Mouse (Mus musculus): ENCODE measurements around the gene Polr2c. TPM values are rescaled to one million over a fixed set of nuclear protein-coding genes. Genes with fewer than 3 reads are reported as not detected.

Polr2c gene
- 163 and 176 TPM in 2 replicates for polyA plus RNA-seq (2016; fragmentation: Nextera tagmentation; extraction: Ambion mirVana)

- H3K9me3 ChIP-seq (replicated peaks) = no peaks in the 10 kb centered on the region
- peaks cover 17% of the 10 kb centered on the region for H3K4me1 ChIP-seq
- H3K36me3 ChIP-seq = peaks cover 55% of the 10 kb centered on the region
- DNase-seq (ENCODE audit: low spot score) = peak; percentile 91
- peak within 1 kb of the TSS; percentile 90 for H3K27ac ChIP-seq (replicated peaks)
- WGBS = under 1% methylated on average over 68 of the region's 68 CpGs
- H3K27me3 ChIP-seq (ENCODE audit: low read depth, poor library complexity, severe bottlenecking) = no peaks in the 10 kb centered on the region
- peak within 1 kb of the TSS; percentile 92 for H3K4me3 ChIP-seq
These were observed at the start of gene Polr2c for GRCm38 (mm10) chr8:94857346-94858173. Gene Polr2c, plus strand, starts transcription at chr8:94857450.

GRCm38 (mm10) chr8:94807506-94807905 is 49.7 kb upstream of the Polr2c start:
- Histone ChIP-seq H3K9me3 (replicated peaks) (no peaks in the 10 kb centered on the region), H3K4me1 (peaks cover 29% of the 10 kb centered on the region), H3K4me3 (no peak overlapping the region), H3K27me3 (ENCODE audit: low read depth, poor library complexity, severe bottlenecking) (no peaks in the 10 kb centered on the region), H3K36me3 (no peaks in the 10 kb centered on the region), H3K27ac (replicated peaks) (peak overlapping the region; percentile 52)
- 64% methylated on average over 7 of the region's 7 CpGs for WGBS
- DNase-seq (ENCODE audit: low spot score) = no peak

- Histone ChIP-seq H3K9me3 (replicated peaks) (no peaks in the 10 kb centered on the region), H3K4me3 (no peak overlapping the region), H3K4me1 (peaks cover 35% of the 10 kb centered on the region), H3K27me3 (ENCODE audit: low read depth, poor library complexity, severe bottlenecking) (no peaks in the 10 kb centered on the region), H3K27ac (replicated peaks) (no peak overlapping the region), H3K36me3 (no peaks in the 10 kb centered on the region)
- 84% methylated on average over 6 of the region's 6 CpGs for WGBS
- no peak for DNase-seq (ENCODE audit: low spot score)
These were observed 48.9 kb upstream of the Polr2c start for GRCm38 (mm10) chr8:94808372-94808771.

- peaks cover 35% of the 10 kb centered on the region for H3K4me1 ChIP-seq
- no peaks in the 10 kb centered on the region for H3K9me3 ChIP-seq (replicated peaks)
- H3K27ac ChIP-seq (replicated peaks) = no peak within 1 kb of the TSS
- no peaks in the 10 kb centered on the region for H3K36me3 ChIP-seq
- H3K4me3 ChIP-seq = no peak within 1 kb of the TSS
- no peaks in the 10 kb centered on the region for H3K27me3 ChIP-seq (ENCODE audit: low read depth, poor library complexity, severe bottlenecking)
- 75% methylated on average over 3 of the region's 3 CpGs for WGBS
- DNase-seq (ENCODE audit: low spot score) = no peak
These were observed 47.1 kb upstream of the Polr2c start, which contains the start of gene Ccl17 for GRCm38 (mm10) chr8:94810153-94810552. Gene Ccl17, plus strand, starts transcription at chr8:94810453.

GRCm38 (mm10) chr8:94810855-94811254 is 46.4 kb upstream of the Polr2c start:
- no peaks in the 10 kb centered on the region for H3K36me3 ChIP-seq
- no peaks in the 10 kb centered on the region for H3K27me3 ChIP-seq (ENCODE audit: low read depth, poor library complexity, severe bottlenecking)
- WGBS = 86% methylated on average over 5 of the region's 5 CpGs
- H3K4me1 ChIP-seq = peaks cover 33% of the 10 kb centered on the region
- H3K4me3 ChIP-seq = no peak overlapping the region
- H3K9me3 ChIP-seq (replicated peaks) = no peaks in the 10 kb centered on the region
- H3K27ac ChIP-seq (replicated peaks) = no peak overlapping the region
- no peak for DNase-seq (ENCODE audit: low spot score)

- Histone ChIP-seq H3K36me3 (no peaks in the 10 kb centered on the region), H3K4me1 (peaks cover 25% of the 10 kb centered on the region), H3K9me3 (replicated peaks) (no peaks in the 10 kb centered on the region), H3K27me3 (ENCODE audit: low read depth, poor library complexity, severe bottlenecking) (no peaks in the 10 kb centered on the region), H3K27ac (replicated peaks) (0 out of 2 replicates have a peak overlapping the region, but pooled peaks have one; percentile 53), H3K4me3 (no peak overlapping the region)
- WGBS = 76% methylated on average over 6 of the region's 6 CpGs
- DNase-seq (ENCODE audit: low spot score) = no peak
These were observed 45.6 kb upstream of the Polr2c start for GRCm38 (mm10) chr8:94811654-94812053.

GRCm38 (mm10) chr8:94812645-94813098 is 44.6 kb upstream of the Polr2c start:
- Histone ChIP-seq H3K36me3 (no peaks in the 10 kb centered on the region), H3K9me3 (replicated peaks) (no peaks in the 10 kb centered on the region), H3K4me3 (peak overlapping the region; percentile 36; the same call in 1 of the 2 replicates), H3K27me3 (ENCODE audit: low read depth, poor library complexity, severe bottlenecking) (no peaks in the 10 kb centered on the region), H3K27ac (replicated peaks) (peak overlapping the region; percentile 53), H3K4me1 (peaks cover 16% of the 10 kb centered on the region)
- 26% methylated on average over 6 of the region's 6 CpGs for WGBS
- DNase-seq (ENCODE audit: low spot score) = peak; percentile 84

GRCm38 (mm10) chr8:94814556-94814955 is 42.7 kb upstream of the Polr2c start:
- Histone ChIP-seq H3K36me3 (no peaks in the 10 kb centered on the region), H3K27me3 (ENCODE audit: low read depth, poor library complexity, severe bottlenecking) (no peaks in the 10 kb centered on the region), H3K9me3 (replicated peaks) (no peaks in the 10 kb centered on the region), H3K27ac (replicated peaks) (no peak overlapping the region), H3K4me3 (no peak overlapping the region), H3K4me1 (peaks cover 10% of the 10 kb centered on the region)
- DNase-seq (ENCODE audit: low spot score) = no peak
- 0% methylated on average over 1 of the region's 1 CpGs for WGBS

GRCm38 (mm10) chr8:94817933-94818332 is 39.3 kb upstream of the Polr2c start:
- 93% methylated on average over 11 of the region's 11 CpGs for WGBS
- no peak for DNase-seq (ENCODE audit: low spot score)
- no peak overlapping the region for H3K27ac ChIP-seq (replicated peaks)
- no peaks in the 10 kb centered on the region for H3K27me3 ChIP-seq (ENCODE audit: low read depth, poor library complexity, severe bottlenecking)
- peaks cover 7% of the 10 kb centered on the region; the same call in 1 of the 2 replicates for H3K4me1 ChIP-seq
- H3K4me3 ChIP-seq = no peak overlapping the region
- H3K9me3 ChIP-seq (replicated peaks) = no peaks in the 10 kb centered on the region
- peaks cover 33% of the 10 kb centered on the region for H3K36me3 ChIP-seq

- peaks cover 5% of the 10 kb centered on the region; the same call in 1 of the 2 replicates for H3K4me1 ChIP-seq
- DNase-seq (ENCODE audit: low spot score) = no peak
- H3K36me3 ChIP-seq = peaks cover 51% of the 10 kb centered on the region
These were observed 37.5 kb upstream of the Polr2c start for GRCm38 (mm10) chr8:94819671-94820179.

GRCm38 (mm10) chr8:94820553-94820952 is 36.7 kb upstream of the Polr2c start:
- Histone ChIP-seq H3K4me3 (no peak overlapping the region), H3K36me3 (peaks cover 58% of the 10 kb centered on the region), H3K9me3 (replicated peaks) (no peaks in the 10 kb centered on the region), H3K4me1 (peaks cover 5% of the 10 kb centered on the region; the same call in 1 of the 2 replicates), H3K27me3 (ENCODE audit: low read depth, poor library complexity, severe bottlenecking) (no peaks in the 10 kb centered on the region), H3K27ac (replicated peaks) (no peak overlapping the region)
- no peak for DNase-seq (ENCODE audit: low spot score)
- 92% methylated on average over 7 of the region's 7 CpGs for WGBS

More at GRCm38 (mm10) chr8:94819671-94820179, 37.5 kb upstream of the Polr2c start:
- 81% methylated on average over 6 of the region's 6 CpGs for WGBS
- Histone ChIP-seq H3K27ac (replicated peaks) (no peak overlapping the region), H3K9me3 (replicated peaks) (no peaks in the 10 kb centered on the region), H3K4me3 (no peak overlapping the region), H3K27me3 (ENCODE audit: low read depth, poor library complexity, severe bottlenecking) (no peaks in the 10 kb centered on the region)

GRCm38 (mm10) chr8:94821381-94821780 is 35.9 kb upstream of the Polr2c start:
- Histone ChIP-seq H3K27ac (replicated peaks) (no peak overlapping the region), H3K36me3 (peaks cover 66% of the 10 kb centered on the region), H3K4me1 (peaks cover 5% of the 10 kb centered on the region; the same call in 1 of the 2 replicates), H3K9me3 (replicated peaks) (no peaks in the 10 kb centered on the region), H3K4me3 (no peak overlapping the region), H3K27me3 (ENCODE audit: low read depth, poor library complexity, severe bottlenecking) (no peaks in the 10 kb centered on the region)
- 74% methylated on average over 2 of the region's 2 CpGs for WGBS
- DNase-seq (ENCODE audit: low spot score) = no peak
